Mouse (Mus musculus) ES-Bruce4 (cell line): ENCODE data around the gene Clta. TPM values are rescaled to one million over a fixed set of nuclear protein-coding genes. Genes with fewer than 3 reads are reported as not detected.

Experiments
- H3K27ac ChIP-seq: 2 replicates; pipeline ENCODE4 v1.5.1; 2012; ENCODE audit warnings: low read length, inconsistent platforms; ENCODE audit not compliant: insufficient read depth
- H3K27me3 ChIP-seq: 2 replicates; pipeline ENCODE4 v1.6.1; 2012; ENCODE audit warnings: mild to moderate bottlenecking, low read length, inconsistent platforms; ENCODE audit not compliant: control insufficient read depth, poor library complexity, insufficient read depth, severe bottlenecking
- H3K36me3 ChIP-seq: 2 replicates; pipeline ENCODE4 v1.6.1; 2012; ENCODE audit warnings: inconsistent platforms, mild to moderate bottlenecking, low read length, moderate library complexity; ENCODE audit not compliant: control insufficient read depth, poor library complexity, insufficient read depth, severe bottlenecking
- H3K4me1 ChIP-seq: one replicate; pipeline ENCODE4 v1.8.1; 2011; ENCODE audit warnings: low read length; ENCODE audit not compliant: control insufficient read depth, insufficient read depth
- H3K4me3 ChIP-seq: 2 replicates; pipeline ENCODE4 v1.5.1; 2011; ENCODE audit warnings: low read depth, mild to moderate bottlenecking, low read length
- H3K9ac ChIP-seq: 2 replicates; pipeline ENCODE4 v1.6.1; 2012; ENCODE audit warnings: low read depth, mild to moderate bottlenecking, inconsistent platforms; ENCODE audit not compliant: poor library complexity, severe bottlenecking
- H3K9me3 ChIP-seq: replicated peaks from 2 replicates; pipeline ENCODE4 v1.6.1; 2012; ENCODE audit warnings: mild to moderate bottlenecking, low read length, inconsistent platforms; ENCODE audit not compliant: control insufficient read depth, poor library complexity, insufficient read depth, severe bottlenecking
- CTCF ChIP-seq: IDR thresholded peaks from one replicate; pipeline ENCODE4 v1.8.1; 2011; ENCODE audit warnings: low read depth, low read length
- EP300 ChIP-seq: IDR thresholded peaks from 2 replicates; pipeline ENCODE4 v1.6.1; 2011; ENCODE audit warnings: low read depth, low read length; ENCODE audit not compliant: insufficient read depth
- POLR2A ChIP-seq: IDR thresholded peaks from one replicate; pipeline ENCODE4 v1.8.1; 2011; ENCODE audit warnings: low read length; ENCODE audit not compliant: insufficient read depth
- polyA plus RNA-seq: library from polyadenylated mRNA; stranded (reverse); fragments of >200 nt; gene quantifications from 2 replicates; pipeline ENCODE4 v1.2.4, GENCODE M21; 2011; ENCODE audit warnings: low read depth; ENCODE audit not compliant: missing spikeins, insufficient read depth, insufficient read length

The Clta gene
- polyA plus RNA-seq, 1 experiment, result 277 TPM

DNA sequence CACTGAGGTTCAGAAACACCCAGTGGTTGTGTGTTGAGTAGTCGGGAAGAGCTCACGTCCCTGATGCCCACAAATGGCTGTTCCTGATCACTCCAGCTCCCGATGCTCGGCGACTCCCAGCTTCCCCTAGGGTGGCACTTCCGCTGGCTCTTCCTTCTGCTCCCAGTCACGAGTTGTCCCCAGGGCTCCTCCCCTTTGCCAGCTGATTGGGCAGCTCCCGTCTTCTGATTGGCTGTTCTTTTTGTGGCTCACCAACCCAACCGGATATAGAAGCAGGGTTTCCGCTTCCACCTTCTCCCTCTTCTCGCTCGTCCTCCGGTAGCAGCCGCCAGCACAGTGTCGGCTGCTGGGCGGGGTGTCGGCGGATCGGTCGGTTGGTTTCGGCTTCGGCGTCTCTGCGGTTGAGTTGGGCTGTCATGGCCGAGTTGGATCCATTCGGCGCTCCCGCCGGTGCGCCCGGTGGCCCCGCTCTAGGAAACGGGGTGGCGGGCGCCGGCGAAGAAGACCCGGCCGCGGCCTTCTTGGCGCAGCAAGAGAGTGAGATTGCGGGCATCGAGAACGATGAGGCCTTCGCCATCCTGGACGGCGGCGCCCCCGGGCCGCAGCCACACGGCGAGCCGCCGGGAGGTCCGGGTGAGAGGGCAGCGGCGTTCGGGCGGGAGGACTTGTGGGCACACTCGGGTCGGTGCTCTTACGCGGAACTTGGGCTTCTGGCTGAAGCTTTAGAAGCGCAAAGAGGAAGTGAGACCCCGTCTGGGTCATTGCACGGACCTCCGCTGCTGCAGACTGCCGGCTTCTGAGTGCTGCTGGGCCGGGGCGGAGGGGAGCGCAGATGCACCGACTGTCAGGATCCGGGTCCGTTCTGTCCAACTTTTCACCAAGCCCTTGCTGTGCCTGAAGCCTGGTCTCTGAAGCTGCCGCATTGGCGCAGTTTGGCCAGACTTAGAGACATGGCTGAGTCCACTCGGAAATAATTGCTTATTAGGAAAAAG lies 8.4 kb downstream of the Clta start:
- TF ChIP-seq CTCF (no peak), EP300 (0 out of 2 replicates have a peak, but pooled peaks have one; percentile 20)
- H3K4me3 ChIP-seq, result peak overlapping the region; percentile 92
- no peaks in the 10 kb centered on the region for H3K9me3 ChIP-seq
- peaks cover 21% of the 10 kb centered on the region for H3K36me3 ChIP-seq
- peak overlapping the region; percentile 92 for H3K9ac ChIP-seq
- no peaks in the 10 kb centered on the region for H3K27me3 ChIP-seq
- peaks cover 2% of the 10 kb centered on the region for H3K4me1 ChIP-seq
- H3K27ac ChIP-seq, result peak overlapping the region; percentile 45

- H3K27me3 ChIP-seq, result no peaks in the 10 kb centered on the region
- no peak overlapping the region for H3K27ac ChIP-seq
- peaks cover 2% of the 10 kb centered on the region for H3K4me1 ChIP-seq
- TF ChIP-seq EP300 (no peak), CTCF (no peak), POLR2A (no peak)
- peaks cover 27% of the 10 kb centered on the region for H3K36me3 ChIP-seq
- no peaks in the 10 kb centered on the region for H3K9me3 ChIP-seq
- H3K9ac ChIP-seq, result peak overlapping the region; percentile 92
- peak overlapping the region; percentile 92 for H3K4me3 ChIP-seq
Observed at GRCm38 (mm10) chr4:44013391-44014070, 9.3 kb downstream of the Clta start.

DNA sequence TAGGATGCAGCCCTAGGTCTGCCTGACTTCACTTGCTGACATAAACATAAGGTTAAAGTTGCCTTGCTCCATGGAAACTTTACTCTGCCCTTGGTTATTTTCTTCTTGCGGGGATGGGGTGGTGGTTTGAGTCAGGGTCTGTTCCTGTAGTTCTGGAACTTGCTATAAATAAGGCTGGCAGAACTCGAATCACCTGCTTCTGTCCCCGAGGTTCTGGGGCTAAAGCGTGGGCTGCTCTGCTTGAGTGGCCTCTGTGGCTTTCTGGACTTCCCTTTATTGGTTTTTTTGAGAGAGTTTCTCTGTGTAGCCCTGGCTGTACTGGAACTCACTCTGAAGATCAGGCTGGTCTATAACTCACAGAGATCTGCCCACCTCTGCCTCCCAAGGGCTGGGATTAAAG lies 11.8 kb downstream of the Clta start:
- H3K27me3 ChIP-seq, result no peaks in the 10 kb centered on the region
- H3K4me3 ChIP-seq, result no peak overlapping the region
- H3K9me3 ChIP-seq, result no peaks in the 10 kb centered on the region
- peaks cover 39% of the 10 kb centered on the region for H3K36me3 ChIP-seq
- peaks cover 2% of the 10 kb centered on the region for H3K4me1 ChIP-seq
- no peak overlapping the region for H3K9ac ChIP-seq
- no peak overlapping the region for H3K27ac ChIP-seq
- TF ChIP-seq POLR2A (no peak), EP300 (no peak), CTCF (no peak)

GRCm38 (mm10) chr4:44016791-44017190 lies 12.5 kb downstream of the Clta start:
- Histone ChIP-seq H3K4me3 (no peak overlapping the region), H3K27ac (no peak overlapping the region), H3K9ac (no peak overlapping the region), H3K36me3 (peaks cover 45% of the 10 kb centered on the region), H3K9me3 (no peaks in the 10 kb centered on the region), H3K27me3 (no peaks in the 10 kb centered on the region), H3K4me1 (peaks cover 2% of the 10 kb centered on the region)
- TF ChIP-seq EP300 (no peak), CTCF (no peak), POLR2A (no peak)

- Histone ChIP-seq H3K27ac (no peak overlapping the region), H3K9ac (no peak overlapping the region), H3K4me1 (no peaks in the 10 kb centered on the region), H3K27me3 (no peaks in the 10 kb centered on the region), H3K36me3 (peaks cover 79% of the 10 kb centered on the region), H3K9me3 (no peaks in the 10 kb centered on the region), H3K4me3 (no peak overlapping the region)
- TF ChIP-seq EP300 (no peak), CTCF (no peak), POLR2A (no peak)
Observed at GRCm38 (mm10) chr4:44022323-44022722, 18.1 kb downstream of the Clta start.
